Mouse (Mus musculus): ENCODE data around the gene Smyd2. TPM values are rescaled to one million over a fixed set of nuclear protein-coding genes. Genes with fewer than 3 reads are reported as not detected.

Gene Smyd2
- polyA plus RNA-seq, 1 experiment from 2014 or later, result 92.6 TPM

GRCm38 (mm10) chr1:189916422-189917125 is 5.6 kb downstream of the Smyd2 start:
- Histone ChIP-seq H3K36me3 (no peaks in the 10 kb centered on the region; the same call in 1 of the 2 replicates), H3K27ac (replicated peaks) (no peak overlapping the region)

GRCm38 (mm10) chr1:189913093-189913760 is 8.9 kb downstream of the Smyd2 start:
- Histone ChIP-seq H3K4me1 (peaks cover 5% of the 10 kb centered on the region; the same call in 1 of the 2 replicates), H3K36me3 (peaks cover 5% of the 10 kb centered on the region; the same call in 1 of the 2 replicates), H3K4me2 (no peak overlapping the region), H3K9me3 (replicated peaks) (no peaks in the 10 kb centered on the region), H3K9ac (replicated peaks) (no peak overlapping the region), H3K4me3 (replicated peaks) (no peak overlapping the region), H3K27ac (replicated peaks) (no peak overlapping the region), H3K27me3 (replicated peaks) (no peaks in the 10 kb centered on the region)
- no peak for ATAC-seq (ENCODE audit: low FRiP score)
- WGBS, result 93% methylated on average over 21 of the region's 21 CpGs

More at GRCm38 (mm10) chr1:189916422-189917125, 5.6 kb downstream of the Smyd2 start:
- no peaks in the 10 kb centered on the region for H3K9me3 ChIP-seq (replicated peaks)
- no peak overlapping the region for H3K9ac ChIP-seq (replicated peaks)
- ATAC-seq (ENCODE audit: low FRiP score), result no peak
- H3K27me3 ChIP-seq (replicated peaks), result no peaks in the 10 kb centered on the region
- H3K4me1 ChIP-seq, result peaks cover 25% of the 10 kb centered on the region
- no peak overlapping the region for H3K4me3 ChIP-seq (replicated peaks)
- 30% methylated on average over 10 of the region's 10 CpGs for WGBS
- no peak overlapping the region for H3K4me2 ChIP-seq

- ATAC-seq (ENCODE audit: low FRiP score), result no peak
- H3K27ac ChIP-seq (replicated peaks), result no peak overlapping the region
- H3K4me3 ChIP-seq (replicated peaks), result no peak overlapping the region
- H3K9me3 ChIP-seq (replicated peaks), result no peaks in the 10 kb centered on the region
- no peak overlapping the region for H3K4me2 ChIP-seq
- H3K4me1 ChIP-seq, result no peaks in the 10 kb centered on the region
- no peaks in the 10 kb centered on the region for H3K27me3 ChIP-seq (replicated peaks)
- WGBS, result 74% methylated on average over 13 of the region's 13 CpGs
- H3K9ac ChIP-seq (replicated peaks), result no peak overlapping the region
- H3K36me3 ChIP-seq, result peaks cover 7% of the 10 kb centered on the region; the same call in 1 of the 2 replicates
Measured at GRCm38 (mm10) chr1:189910685-189911345, 11.3 kb downstream of the Smyd2 start.

- Histone ChIP-seq H3K9me3 (replicated peaks) (no peaks in the 10 kb centered on the region), H3K36me3 (peaks cover under 1% of the 10 kb centered on the region; the same call in 1 of the 2 replicates), H3K4me1 (no peaks in the 10 kb centered on the region), H3K9ac (replicated peaks) (no peak overlapping the region), H3K4me2 (no peak overlapping the region), H3K27me3 (replicated peaks) (no peaks in the 10 kb centered on the region), H3K27ac (replicated peaks) (no peak overlapping the region), H3K4me3 (replicated peaks) (no peak overlapping the region)
- WGBS, result 64% methylated on average over 11 of the region's 11 CpGs
- ATAC-seq (ENCODE audit: low FRiP score), result no peak
Measured at GRCm38 (mm10) chr1:189903169-189903568, 19.0 kb downstream of the Smyd2 start.

- H3K9me3 ChIP-seq (replicated peaks), result no peaks in the 10 kb centered on the region
- no peak overlapping the region for H3K4me2 ChIP-seq
- no peak overlapping the region for H3K4me3 ChIP-seq (replicated peaks)
- H3K27me3 ChIP-seq (replicated peaks), result no peaks in the 10 kb centered on the region
- 62% methylated on average over 9 of the region's 9 CpGs for WGBS
- no peaks in the 10 kb centered on the region for H3K36me3 ChIP-seq
- no peak overlapping the region for H3K9ac ChIP-seq (replicated peaks)
- no peak overlapping the region for H3K27ac ChIP-seq (replicated peaks)
- H3K4me1 ChIP-seq, result no peaks in the 10 kb centered on the region
- no peak for ATAC-seq (ENCODE audit: low FRiP score)
Measured at GRCm38 (mm10) chr1:189902413-189902812, 19.8 kb downstream of the Smyd2 start.

GRCm38 (mm10) chr1:189899526-189899925 is 22.6 kb downstream of the Smyd2 start:
- 92% methylated on average over 6 of the region's 6 CpGs for WGBS
- no peak overlapping the region for H3K4me3 ChIP-seq (replicated peaks)
- no peak for ATAC-seq (ENCODE audit: low FRiP score)
- H3K27ac ChIP-seq (replicated peaks), result no peak overlapping the region
- H3K36me3 ChIP-seq, result peaks cover 19% of the 10 kb centered on the region
- H3K4me2 ChIP-seq, result no peak overlapping the region
- 0 out of 2 replicates have a peak, but pooled peaks cover 1% of the 10 kb centered on the region for H3K4me1 ChIP-seq
- H3K27me3 ChIP-seq (replicated peaks), result no peaks in the 10 kb centered on the region
- H3K9ac ChIP-seq (replicated peaks), result 0 out of 2 replicates have a peak overlapping the region, but pooled peaks have one; percentile 5
- no peaks in the 10 kb centered on the region for H3K9me3 ChIP-seq (replicated peaks)

GRCm38 (mm10) chr1:189898708-189899107 is 23.5 kb downstream of the Smyd2 start:
- ATAC-seq (ENCODE audit: low FRiP score), result no peak
- H3K4me2 ChIP-seq, result no peak overlapping the region
- no peaks in the 10 kb centered on the region for H3K27me3 ChIP-seq (replicated peaks)
- no peak overlapping the region for H3K27ac ChIP-seq (replicated peaks)
- no peak overlapping the region for H3K4me3 ChIP-seq (replicated peaks)
- H3K4me1 ChIP-seq, result 0 out of 2 replicates have a peak, but pooled peaks cover 7% of the 10 kb centered on the region
- WGBS, result 88% methylated on average over 13 of the region's 13 CpGs
- H3K9me3 ChIP-seq (replicated peaks), result no peaks in the 10 kb centered on the region
- peaks cover 20% of the 10 kb centered on the region for H3K36me3 ChIP-seq
- H3K9ac ChIP-seq (replicated peaks), result no peak overlapping the region

GRCm38 (mm10) chr1:189897861-189898260 is 24.3 kb downstream of the Smyd2 start:
- H3K36me3 ChIP-seq, result peaks cover 28% of the 10 kb centered on the region
- H3K27me3 ChIP-seq (replicated peaks), result no peaks in the 10 kb centered on the region
- H3K4me2 ChIP-seq, result no peak overlapping the region
- no peak overlapping the region for H3K9ac ChIP-seq (replicated peaks)
- H3K9me3 ChIP-seq (replicated peaks), result no peaks in the 10 kb centered on the region
- H3K27ac ChIP-seq (replicated peaks), result no peak overlapping the region
- ATAC-seq (ENCODE audit: low FRiP score), result no peak
- 0 out of 2 replicates have a peak, but pooled peaks cover 7% of the 10 kb centered on the region for H3K4me1 ChIP-seq
- no peak overlapping the region for H3K4me3 ChIP-seq (replicated peaks)
- 46% methylated on average over 9 of the region's 9 CpGs for WGBS

GRCm38 (mm10) chr1:189894191-189894590 is 28.0 kb downstream of the Smyd2 start:
- 57% methylated on average over 9 of the region's 9 CpGs for WGBS
- H3K27ac ChIP-seq (replicated peaks), result no peak overlapping the region; the same call in 1 of the 2 replicates
- no peaks in the 10 kb centered on the region for H3K27me3 ChIP-seq (replicated peaks)
- peaks cover 33% of the 10 kb centered on the region for H3K36me3 ChIP-seq
- no peaks in the 10 kb centered on the region for H3K9me3 ChIP-seq (replicated peaks)
- ATAC-seq (ENCODE audit: low FRiP score), result no peak
- 0 out of 2 replicates have a peak, but pooled peaks cover 7% of the 10 kb centered on the region for H3K4me1 ChIP-seq
- H3K4me3 ChIP-seq (replicated peaks), result no peak overlapping the region
- H3K4me2 ChIP-seq, result no peak overlapping the region
- H3K9ac ChIP-seq (replicated peaks), result no peak overlapping the region

GRCm38 (mm10) chr1:189888749-189889148 is 33.4 kb downstream of the Smyd2 start:
- H3K27me3 ChIP-seq (replicated peaks), result no peaks in the 10 kb centered on the region
- H3K9ac ChIP-seq (replicated peaks), result no peak overlapping the region
- H3K4me3 ChIP-seq (replicated peaks), result no peak overlapping the region
- H3K9me3 ChIP-seq (replicated peaks), result no peaks in the 10 kb centered on the region
- no peak for ATAC-seq (ENCODE audit: low FRiP score)
- peaks cover 20% of the 10 kb centered on the region for H3K36me3 ChIP-seq
- 78% methylated on average over 10 of the region's 10 CpGs for WGBS
- no peak overlapping the region for H3K4me2 ChIP-seq
- H3K27ac ChIP-seq (replicated peaks), result no peak overlapping the region
- H3K4me1 ChIP-seq, result 0 out of 2 replicates have a peak, but pooled peaks cover under 1% of the 10 kb centered on the region

GRCm38 (mm10) chr1:189887518-189887917 is 34.6 kb downstream of the Smyd2 start:
- Histone ChIP-seq H3K4me3 (replicated peaks) (no peak overlapping the region), H3K9ac (replicated peaks) (no peak overlapping the region), H3K27me3 (replicated peaks) (no peaks in the 10 kb centered on the region), H3K9me3 (replicated peaks) (no peaks in the 10 kb centered on the region), H3K4me2 (no peak overlapping the region), H3K4me1 (no peaks in the 10 kb centered on the region), H3K36me3 (peaks cover 8% of the 10 kb centered on the region), H3K27ac (replicated peaks) (no peak overlapping the region)
- WGBS, result 37% methylated on average over 7 of the region's 7 CpGs
- ATAC-seq (ENCODE audit: low FRiP score), result peak; percentile 69; the same call in 1 of the 2 replicates

All from neural tube, embryonic 15.5 days (tissue).